In genomic region chr10:120044714-120045234, GRCm38 (mm10) we compare ENCODE assay signal across 25 mouse cellular contexts.
DNase-seq lines count a peak whose midpoint lies in the region; ATAC-seq lines count a peak whose summit lies in the region.
"Had no signal": no experiment of that assay in that cellular context is flagged by ENCODE, and none has a peak within 500 bp of the region (broad histone marks: within the 10 kb centered on the region; RNA-seq: fewer than 3 reads in every experiment).

No protein-coding gene starts in this region.

- peaks cover 8% of the 10 kb centered on the region for H3K36me3 ChIP-seq in hindbrain, embryonic 12.5 days
- peaks cover 7% of the 10 kb centered on the region; the same call in 1 of the 2 replicates for H3K36me3 ChIP-seq in hindbrain, embryonic 10.5 days
- 0 out of 2 replicates have a peak, but pooled peaks cover 1% of the 10 kb centered on the region for H3K36me3 ChIP-seq in neural tube, embryonic 11.5 days (ENCODE audit: control insufficient read depth, insufficient read depth, low read length)
- H3K36me3 ChIP-seq in forebrain, embryonic 14.5 days (ENCODE audit: control insufficient read depth, insufficient read depth, low read length) = peaks cover 7% of the 10 kb centered on the region; the same call in 1 of the 2 replicates
- H3K36me3 ChIP-seq: embryonic facial prominence, embryonic 15.5 days; lung, embryonic 15.5 days; stomach, embryonic 15.5 days had no signal

- no peaks in the 10 kb centered on the region for H3K27me3 ChIP-seq in hindbrain, embryonic 12.5 days
- H3K27me3 ChIP-seq in hindbrain, embryonic 10.5 days (ENCODE audit: insufficient read depth, poor library complexity, severe bottlenecking) = no peaks in the 10 kb centered on the region
- no peaks in the 10 kb centered on the region for H3K27me3 ChIP-seq in neural tube, embryonic 11.5 days (ENCODE audit: control insufficient read depth, insufficient read depth, low read length)
- H3K27me3 ChIP-seq in forebrain, embryonic 14.5 days (replicated peaks; ENCODE audit: control insufficient read depth, insufficient read depth, low read length) = no peaks in the 10 kb centered on the region
- H3K27me3 ChIP-seq: embryonic facial prominence, embryonic 15.5 days; limb, embryonic 13.5 days; lung, embryonic 15.5 days; stomach, embryonic 15.5 days had no signal

- peaks cover 6% of the 10 kb centered on the region; the same call in 1 of the 2 replicates for H3K4me1 ChIP-seq in hindbrain, embryonic 12.5 days
- peaks cover 15% of the 10 kb centered on the region for H3K4me1 ChIP-seq in hindbrain, embryonic 10.5 days (replicated peaks)
- H3K4me1 ChIP-seq in neural tube, embryonic 11.5 days (ENCODE audit: control insufficient read depth, insufficient read depth, low read length) = no peaks in the 10 kb centered on the region
- H3K4me1 ChIP-seq in forebrain, embryonic 14.5 days (ENCODE audit: control insufficient read depth, insufficient read depth, low read length) = peaks cover 2% of the 10 kb centered on the region; the same call in 1 of the 2 replicates
- H3K4me1 ChIP-seq: embryonic facial prominence, embryonic 15.5 days; limb, embryonic 13.5 days; lung, embryonic 15.5 days; stomach, embryonic 15.5 days had no signal

- H3K9me3 ChIP-seq in hindbrain, embryonic 12.5 days (replicated peaks) = no peaks in the 10 kb centered on the region
- no peaks in the 10 kb centered on the region for H3K9me3 ChIP-seq in hindbrain, embryonic 10.5 days
- H3K9me3 ChIP-seq in neural tube, embryonic 11.5 days (ENCODE audit: control insufficient read depth, low read length) = no peaks in the 10 kb centered on the region
- no peaks in the 10 kb centered on the region for H3K9me3 ChIP-seq in forebrain, embryonic 14.5 days (replicated peaks; ENCODE audit: control insufficient read depth, low read length)
- H3K9me3 ChIP-seq: embryonic facial prominence, embryonic 15.5 days; heart, embryonic 10.5 days; limb, embryonic 13.5 days; lung, embryonic 15.5 days; midbrain, embryonic 10.5 days; stomach, embryonic 15.5 days had no signal

- no peak for DNase-seq in hindbrain, embryonic 10.5 days (ENCODE audit: low spot score)
- no peak for DNase-seq in neural tube, embryonic 11.5 days (ENCODE audit: low spot score)
- DNase-seq in neural tube, embryonic 10.5 days (ENCODE audit: extremely low spot score, low spot score) = no peak
- DNase-seq in forebrain, embryonic 14.5 days (ENCODE audit: low spot score) = peak; percentile 34
- no peak for DNase-seq in kidney, postnatal 36 days
- DNase-seq in spleen, adult 12 weeks (ENCODE audit: low spot score) = no peak
- DNase-seq: adrenal gland, postnatal 25 days; cerebellum, adult 18-20 months; gastrocnemius, postnatal 25 days; heart, postnatal 36 days; kidney, adult 11 months; kidney, postnatal 14 days; retina, postnatal 1 day; right cerebral cortex, postnatal 14 days; thymus, postnatal 14 days had no signal

- no peak overlapping the region for H3K9ac ChIP-seq in hindbrain, embryonic 12.5 days
- no peak overlapping the region for H3K9ac ChIP-seq in neural tube, embryonic 11.5 days (ENCODE audit: low read length)
- no peak overlapping the region for H3K9ac ChIP-seq in forebrain, embryonic 14.5 days (ENCODE audit: low read length)
- H3K9ac ChIP-seq: embryonic facial prominence, embryonic 15.5 days; limb, embryonic 13.5 days; lung, embryonic 15.5 days; stomach, embryonic 15.5 days had no signal

- 42% methylated on average over 2 of the region's 2 CpGs for WGBS in hindbrain, embryonic 12.5 days
- 41% methylated on average over 2 of the region's 2 CpGs for WGBS in hindbrain, embryonic 10.5 days
- 52% methylated on average over 2 of the region's 2 CpGs for WGBS in neural tube, embryonic 11.5 days
- WGBS in forebrain, embryonic 14.5 days = 27% methylated on average over 2 of the region's 2 CpGs

- no peak overlapping the region for H3K4me3 ChIP-seq in hindbrain, embryonic 12.5 days
- no peak overlapping the region for H3K4me3 ChIP-seq in hindbrain, embryonic 10.5 days
- no peak overlapping the region for H3K4me3 ChIP-seq in neural tube, embryonic 11.5 days (ENCODE audit: low read depth, low read length)
- no peak overlapping the region for H3K4me3 ChIP-seq in forebrain, embryonic 14.5 days (ENCODE audit: low read depth, low read length)
- H3K4me3 ChIP-seq: embryonic facial prominence, embryonic 15.5 days; heart, embryonic 10.5 days; left cerebral cortex, adult 2 months; limb, embryonic 13.5 days; lung, embryonic 15.5 days; midbrain, embryonic 10.5 days; stomach, embryonic 15.5 days had no signal

- no peak overlapping the region for H3K4me2 ChIP-seq in hindbrain, embryonic 12.5 days (replicated peaks)
- H3K4me2 ChIP-seq in neural tube, embryonic 11.5 days (ENCODE audit: low read depth) = no peak overlapping the region
- 0 out of 2 replicates have a peak overlapping the region, but pooled peaks have one; percentile 12 for H3K4me2 ChIP-seq in forebrain, embryonic 14.5 days (ENCODE audit: low read length)
- H3K4me2 ChIP-seq: embryonic facial prominence, embryonic 15.5 days; limb, embryonic 13.5 days; liver, embryonic 11.5 days; lung, embryonic 15.5 days; stomach, embryonic 15.5 days had no signal

- ATAC-seq in hindbrain, embryonic 12.5 days (ENCODE audit: low FRiP score) = peak; percentile 72; the same call in 1 of the 2 replicates
- peak; percentile 50; the same call in 1 of the 2 replicates for ATAC-seq in neural tube, embryonic 11.5 days (ENCODE audit: insufficient read depth, low FRiP score, low TSS enrichment)
- peak; percentile 77 for ATAC-seq in forebrain, embryonic 14.5 days
- ATAC-seq: CD4-positive, CD25-positive, alpha-beta regulatory T cell, adult 4 months had no signal

- no peak overlapping the region for H3K27ac ChIP-seq in hindbrain, embryonic 12.5 days
- no peak overlapping the region for H3K27ac ChIP-seq in hindbrain, embryonic 10.5 days
- no peak overlapping the region for H3K27ac ChIP-seq in neural tube, embryonic 11.5 days (ENCODE audit: low read depth, low read length)
- H3K27ac ChIP-seq in forebrain, embryonic 14.5 days (ENCODE audit: low read depth, low read length) = no peak overlapping the region; the same call in 1 of the 2 replicates
- H3K27ac ChIP-seq: embryonic facial prominence, embryonic 15.5 days; heart, embryonic 10.5 days; left cerebral cortex, adult 2 months; limb, embryonic 13.5 days; lung, embryonic 15.5 days; midbrain, embryonic 10.5 days; stomach, embryonic 15.5 days had no signal
